Comparison of ENCODE assay signal across 9 mouse cellular contexts in the genomic region with DNA sequence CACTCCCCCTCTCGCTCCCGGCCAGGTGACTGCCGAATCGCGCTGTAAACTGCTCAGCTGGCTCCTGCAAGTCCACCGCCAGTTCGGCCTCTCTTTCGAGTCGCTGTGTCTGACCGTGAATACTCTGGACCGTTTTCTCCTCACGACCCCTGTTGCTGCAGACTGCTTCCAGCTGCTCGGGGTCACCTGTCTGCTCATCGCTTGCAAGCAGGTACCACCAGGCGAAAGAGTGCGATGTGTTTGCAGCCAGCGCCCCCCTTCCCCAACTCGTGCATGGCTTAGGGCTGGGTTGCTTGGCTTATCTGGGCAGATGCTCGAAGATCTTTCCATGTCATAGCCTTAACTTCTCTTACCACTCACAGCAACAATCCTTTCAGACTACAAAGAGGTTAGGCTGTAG. TPM values are rescaled to one million over a fixed set of nuclear protein-coding genes. Genes with fewer than 3 reads are reported as not detected.
A peak's percentile ranks its signal among the peaks of the same experiment; 100 is the strongest.
DNase-seq lines count a peak whose midpoint lies in the region; ATAC-seq and TF ChIP-seq lines count a peak whose summit lies in the region.
"Had no signal": no experiment of that assay in that cellular context is flagged by ENCODE, and none has a peak within 500 bp of the region (broad histone marks: within the 10 kb centered on the region; RNA-seq: fewer than 3 reads in every experiment).

No protein-coding gene starts in this region.

- H3K4me3 ChIP-seq in E14TG2a.4 (replicated peaks; ENCODE audit: low read length), result peak overlapping the region; percentile 86
- peak overlapping the region; percentile 63 for H3K4me3 ChIP-seq in forebrain, embryonic 16.5 days (replicated peaks; ENCODE audit: low read length)
- H3K4me3 ChIP-seq in liver, embryonic 16.5 days (ENCODE audit: low read depth, low read length), result peak overlapping the region; percentile 59

- H3K9ac ChIP-seq in forebrain, embryonic 16.5 days (replicated peaks; ENCODE audit: low read depth, low read length), result no peak overlapping the region
- no peak overlapping the region for H3K9ac ChIP-seq in liver, embryonic 16.5 days (ENCODE audit: low read depth, low read length)

- 2% methylated on average over 19 of the region's 19 CpGs for WGBS in forebrain, embryonic 16.5 days
- 1% methylated on average over 19 of the region's 19 CpGs for WGBS in liver, embryonic 16.5 days (ENCODE audit: insufficient replicate concordance)

- H3K36me3 ChIP-seq in E14TG2a.4 (ENCODE audit: insufficient read depth, low read length), result no peaks in the 10 kb centered on the region
- H3K36me3 ChIP-seq in forebrain, embryonic 16.5 days (ENCODE audit: control insufficient read depth, insufficient read depth), result no peaks in the 10 kb centered on the region
- no peaks in the 10 kb centered on the region for H3K36me3 ChIP-seq in liver, embryonic 16.5 days (ENCODE audit: control insufficient read depth, insufficient read depth)

- peaks cover 61% of the 10 kb centered on the region for H3K4me1 ChIP-seq in E14TG2a.4 (replicated peaks; ENCODE audit: low read depth, low read length)
- peaks cover 45% of the 10 kb centered on the region for H3K4me1 ChIP-seq in forebrain, embryonic 16.5 days (replicated peaks; ENCODE audit: control insufficient read depth, insufficient read depth, low read length)
- peaks cover 8% of the 10 kb centered on the region for H3K4me1 ChIP-seq in liver, embryonic 16.5 days (ENCODE audit: control insufficient read depth, low read depth, low read length)

- no peak for TF ChIP-seq CTCF in E14TG2a.4 (conservative IDR thresholded peaks at IDR 0.05; ENCODE audit: low read length)

- peak overlapping the region; percentile 95 for H3K4me2 ChIP-seq in forebrain, embryonic 16.5 days (ENCODE audit: low read length)
- peak overlapping the region; percentile 81 for H3K4me2 ChIP-seq in liver, embryonic 16.5 days (ENCODE audit: low read depth, low read length)

- DNase-seq in heart, adult 11 months, result peak; percentile 59
- DNase-seq in heart, postnatal 4 days, result no peak
- no peak for DNase-seq in cerebellum, postnatal 14 days
- DNase-seq in adrenal gland, postnatal 36 days, result no peak

- no peaks in the 10 kb centered on the region for H3K9me3 ChIP-seq in E14TG2a.4 (ENCODE audit: low read length)
- no peaks in the 10 kb centered on the region for H3K9me3 ChIP-seq in forebrain, embryonic 16.5 days (ENCODE audit: control insufficient read depth, low read length)
- no peaks in the 10 kb centered on the region for H3K9me3 ChIP-seq in liver, embryonic 16.5 days (replicated peaks; ENCODE audit: control insufficient read depth, low read length)

- H3K27me3 ChIP-seq in E14TG2a.4 (ENCODE audit: insufficient read depth, low read length), result peaks cover 70% of the 10 kb centered on the region
- peaks cover 62% of the 10 kb centered on the region for H3K27me3 ChIP-seq in forebrain, embryonic 16.5 days (replicated peaks; ENCODE audit: control insufficient read depth, insufficient read depth, low read length)
- peaks cover 87% of the 10 kb centered on the region for H3K27me3 ChIP-seq in liver, embryonic 16.5 days (ENCODE audit: control insufficient read depth, insufficient read depth, low read depth, low read length)

- no peak for ATAC-seq in forebrain, embryonic 16.5 days
- no peak for ATAC-seq in liver, embryonic 16.5 days (ENCODE audit: low read depth)
- no peak for ATAC-seq in activated CD4-positive, CD25-positive, alpha-beta regulatory T cell, adult 4 months

- H3K27ac ChIP-seq in forebrain, embryonic 16.5 days (ENCODE audit: low read length), result no peak overlapping the region
- no peak overlapping the region for H3K27ac ChIP-seq in liver, embryonic 16.5 days (ENCODE audit: low read length)

RNA-seq across cellular contexts. Expression of a gene that starts 1.3 kb away (rescaled TPM):
- under 1 TPM in 1 of 2 experiments, not detected in 1; 0.16 TPM for total RNA-seq in heart, postnatal 4 days (2021)
- 0.51 and 1.4 TPM in 2 replicates for polyA plus RNA-seq in forebrain, embryonic 16.5 days (2015; fragmentation: Nextera tagmentation; extraction: Ambion mirVana)
- polyA plus RNA-seq in liver, embryonic 16.5 days (2015; fragmentation: Nextera tagmentation; extraction: Ambion mirVana), result 0.19 and 0.34 TPM in 2 replicates
- polyA plus RNA-seq in activated CD4-positive, CD25-positive, alpha-beta regulatory T cell, adult 4 months (2017; shearing (Covaris generic)), result not detected
- under 1 TPM; 0.70 to 0.92 TPM for total RNA-seq in adrenal gland, postnatal 36 days (2021)

RNA-seq across cellular contexts. Expression of a gene that starts 4.8 kb away (rescaled TPM):
- not detected for total RNA-seq in heart, postnatal 4 days (2021)
- polyA plus RNA-seq in forebrain, embryonic 16.5 days (2015; fragmentation: Nextera tagmentation; extraction: Ambion mirVana), result 0.20 and 0.66 TPM in 2 replicates
- not detected in 2 replicates for polyA plus RNA-seq in liver, embryonic 16.5 days (2015; fragmentation: Nextera tagmentation; extraction: Ambion mirVana)
- under 1 TPM in 1 of 2 experiments, not detected in 1; 0.13 TPM for polyA plus RNA-seq in activated CD4-positive, CD25-positive, alpha-beta regulatory T cell, adult 4 months (2017; shearing (Covaris generic))
- not detected for total RNA-seq in adrenal gland, postnatal 36 days (2021)

RNA-seq across cellular contexts. Expression of a gene that starts 46.0 kb away (rescaled TPM):
- not detected for total RNA-seq in heart, postnatal 4 days (2021)
- polyA plus RNA-seq in forebrain, embryonic 16.5 days (2015; fragmentation: Nextera tagmentation; extraction: Ambion mirVana), result 0.33 TPM in 1 of 2 replicates, not detected in the other
- polyA plus RNA-seq in liver, embryonic 16.5 days (2015; fragmentation: Nextera tagmentation; extraction: Ambion mirVana), result not detected in 2 replicates
- polyA plus RNA-seq in activated CD4-positive, CD25-positive, alpha-beta regulatory T cell, adult 4 months (2017; shearing (Covaris generic)), result under 1 TPM in 1 of 2 experiments, not detected in 1; 0.25 TPM
- total RNA-seq in adrenal gland, postnatal 36 days (2021), result not detected
- polyA plus RNA-seq: gonadal fat pad, adult 2 months had no signal

RNA-seq across cellular contexts. Expression of a gene that starts 57.3 kb away (rescaled TPM):
- total RNA-seq in heart, postnatal 4 days (2021), result 10 to 100 TPM; 59.5 to 61.2 TPM
- 39.0 and 44.8 TPM in 2 replicates for polyA plus RNA-seq in forebrain, embryonic 16.5 days (2015; fragmentation: Nextera tagmentation; extraction: Ambion mirVana)
- polyA plus RNA-seq in liver, embryonic 16.5 days (2015; fragmentation: Nextera tagmentation; extraction: Ambion mirVana), result 4.4 and 6.3 TPM in 2 replicates
- not detected for polyA plus RNA-seq in activated CD4-positive, CD25-positive, alpha-beta regulatory T cell, adult 4 months (2017; shearing (Covaris generic))
- 100 to 1,000 TPM; 101 to 120 TPM for total RNA-seq in adrenal gland, postnatal 36 days (2021)
